Mouse (Mus musculus) heart, embryonic 14.5 days (tissue): ENCODE measurements at regions not wholly inside any gene's neighbourhood (a gene's known extent, or its start where the extent isn't known, plus 50 kb on each side); places are given as distances from the start of the nearest gene placed in this dataset.

ENCODE experiments used
- ATAC-seq: fragments of 200-750 bp; cut with Nextera tagmentation; 2 replicates; pipeline ENCODE4 v1.8.0; 2017; ENCODE audit warnings: low read depth, moderate TSS enrichment; ENCODE audit not compliant: insufficient number of reproducible peaks, insufficient read depth, low FRiP score
- H3K27ac ChIP-seq, 2 experiments: fragments of 200-500 bp in 1 of 2; fragments of 300-500 bp in 1 of 2; sonication (generic) in 1 of 2; replicated peaks in 1 of 2; 2 replicates each; pipeline ENCODE4 v1.5.1; 2012 to 2014; ENCODE audit warnings: low read depth in 2 of 2, low read length in 2 of 2, control low read depth in 1 of 2, mild to moderate bottlenecking in 1 of 2, mixed read lengths in 1 of 2; ENCODE audit not compliant: control insufficient read depth in 1 of 2, insufficient read depth in 1 of 2
- H3K27me3 ChIP-seq: fragments of 300-500 bp; sonication (generic); 2 replicates; pipeline ENCODE4 v1.6.1; 2014; ENCODE audit warnings: mild to moderate bottlenecking, low read length, control low read depth; ENCODE audit not compliant: control insufficient read depth, insufficient read depth
- H3K36me3 ChIP-seq: fragments of 300-500 bp; sonication (generic); 2 replicates; pipeline ENCODE4 v1.6.1; 2014; ENCODE audit warnings: mild to moderate bottlenecking, control low read depth, low read length, mixed read lengths; ENCODE audit not compliant: control insufficient read depth, insufficient read depth
- H3K4me1 ChIP-seq, 2 experiments: fragments of 200-500 bp in 1 of 2; fragments of 300-500 bp in 1 of 2; sonication (generic) in 1 of 2; 2 replicates each; pipeline ENCODE4 v1.6.1; 2012 to 2014; ENCODE audit warnings: low read length in 2 of 2, control low read depth in 1 of 2, mixed read lengths in 1 of 2; ENCODE audit not compliant: control insufficient read depth in 2 of 2, insufficient read depth in 2 of 2
- H3K4me2 ChIP-seq: fragments of 300-500 bp; sonication (generic); 2 replicates; pipeline ENCODE4 v1.6.1; 2014; ENCODE audit warnings: mild to moderate bottlenecking, low read length
- H3K4me3 ChIP-seq, 2 experiments: fragments of 200-500 bp in 1 of 2; fragments of 300-500 bp in 1 of 2; sonication (generic) in 1 of 2; 2 replicates each; pipeline ENCODE4 v1.5.1; 2012 to 2014; ENCODE audit warnings: low read length in 2 of 2, mild to moderate bottlenecking in 2 of 2, control low read depth in 1 of 2, low read depth in 1 of 2, moderate library complexity in 1 of 2; ENCODE audit not compliant: control insufficient read depth in 1 of 2, insufficient read depth in 1 of 2
- H3K9ac ChIP-seq: fragments of 300-500 bp; sonication (generic); 2 replicates; pipeline ENCODE4 v1.6.1; 2014; ENCODE audit warnings: mild to moderate bottlenecking, low read length
- H3K9me3 ChIP-seq: fragments of 300-500 bp; sonication (generic); 2 replicates; pipeline ENCODE4 v1.6.1; 2016; ENCODE audit warnings: low read length, control low read depth; ENCODE audit not compliant: control insufficient read depth
- WGBS: fragments of 180-500 bp; shearing (Covaris S2); extraction: QIAGEN DNeasy Blood & Tissue Kit; methylation state at CpG from one replicate; pipeline ENCODE4 v1.1.7; 2014; 5-methylcytosine and 5-hydroxymethylcytosine counted together

DNA sequence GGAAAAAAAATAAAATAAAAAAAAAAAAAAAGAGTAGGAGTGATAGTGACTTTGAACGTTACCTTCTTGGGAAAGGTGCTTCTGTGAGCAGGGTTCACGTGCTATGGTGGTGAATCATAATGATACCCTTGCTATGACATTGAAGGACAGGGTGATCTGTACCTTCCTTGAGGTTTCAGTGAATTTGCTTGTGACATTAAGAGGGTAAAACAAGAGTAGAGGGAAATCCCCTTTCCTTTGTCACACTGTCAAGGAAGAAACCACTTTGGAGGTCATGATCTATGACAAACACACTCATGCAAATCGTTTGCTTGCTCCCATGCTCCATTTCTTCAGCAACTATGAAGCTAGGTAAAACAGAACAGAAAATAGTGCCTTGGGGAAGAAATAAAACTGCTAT is 623.8 kb upstream of the A1bg start:
- Histone ChIP-seq H3K9me3 (no peaks in the 10 kb centered on the region), H3K4me3 (no peak overlapping the region), H3K27ac (no peak overlapping the region), H3K9ac (no peak overlapping the region), H3K27me3 (no peaks in the 10 kb centered on the region), H3K4me1 (no peaks in the 10 kb centered on the region), H3K36me3 (no peaks in the 10 kb centered on the region), H3K4me2 (no peak overlapping the region)
- 78% methylated on average over 3 of the region's 3 CpGs for WGBS
- no peak for ATAC-seq

DNA sequence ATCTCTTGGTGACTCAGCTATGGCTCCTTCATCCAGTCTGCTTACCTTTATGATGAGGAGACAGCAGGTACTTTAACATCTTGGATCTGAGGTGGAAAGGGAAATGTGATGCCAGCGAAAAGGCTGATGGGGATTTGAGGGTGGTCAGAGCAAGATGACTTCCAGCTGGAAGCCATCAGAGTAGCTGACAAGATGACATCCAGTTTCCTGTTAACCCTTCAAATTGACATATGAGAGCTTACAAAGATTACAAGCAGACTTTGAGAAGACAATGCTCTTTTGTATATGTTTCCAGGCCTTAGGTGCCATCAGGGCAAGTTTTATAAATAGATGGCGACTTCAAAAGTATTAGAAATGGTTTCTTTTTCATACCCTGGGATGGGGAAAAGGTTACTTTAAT is 621.3 kb upstream of the A1bg start:
- no peaks in the 10 kb centered on the region for H3K27me3 ChIP-seq
- H3K4me1 ChIP-seq = no peaks in the 10 kb centered on the region
- no peak overlapping the region for H3K9ac ChIP-seq
- no peak for ATAC-seq
- no peak overlapping the region for H3K4me3 ChIP-seq
- 53% methylated on average over 2 of the region's 2 CpGs for WGBS
- H3K4me2 ChIP-seq = no peak overlapping the region
- H3K27ac ChIP-seq = no peak overlapping the region
- H3K9me3 ChIP-seq = no peaks in the 10 kb centered on the region
- no peaks in the 10 kb centered on the region for H3K36me3 ChIP-seq

DNA sequence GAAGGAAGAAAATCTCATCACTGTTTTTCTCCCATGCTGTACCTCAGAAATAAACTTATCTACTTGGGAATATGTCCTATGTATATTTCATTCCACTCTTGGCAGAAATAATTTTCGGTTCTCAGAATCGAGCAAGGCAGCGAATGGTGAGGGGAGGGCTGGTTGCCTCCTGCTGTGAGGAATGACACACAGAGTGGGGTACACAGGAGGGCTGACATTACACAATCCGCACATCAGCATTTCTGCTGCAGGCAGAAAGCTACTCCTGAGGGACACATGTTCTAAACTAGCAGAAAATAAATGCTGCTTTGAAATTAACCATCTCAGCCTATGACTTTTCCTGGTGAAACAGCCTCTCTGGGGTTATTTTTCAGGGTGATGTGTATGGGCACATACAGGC is 618.8 kb upstream of the A1bg start:
- ATAC-seq = no peak
- no peaks in the 10 kb centered on the region for H3K4me1 ChIP-seq
- no peaks in the 10 kb centered on the region for H3K27me3 ChIP-seq
- H3K9ac ChIP-seq = no peak overlapping the region
- H3K36me3 ChIP-seq = no peaks in the 10 kb centered on the region
- H3K27ac ChIP-seq = no peak overlapping the region
- H3K9me3 ChIP-seq = no peaks in the 10 kb centered on the region
- H3K4me2 ChIP-seq = no peak overlapping the region
- WGBS = 71% methylated on average over 4 of the region's 4 CpGs
- no peak overlapping the region for H3K4me3 ChIP-seq

DNA sequence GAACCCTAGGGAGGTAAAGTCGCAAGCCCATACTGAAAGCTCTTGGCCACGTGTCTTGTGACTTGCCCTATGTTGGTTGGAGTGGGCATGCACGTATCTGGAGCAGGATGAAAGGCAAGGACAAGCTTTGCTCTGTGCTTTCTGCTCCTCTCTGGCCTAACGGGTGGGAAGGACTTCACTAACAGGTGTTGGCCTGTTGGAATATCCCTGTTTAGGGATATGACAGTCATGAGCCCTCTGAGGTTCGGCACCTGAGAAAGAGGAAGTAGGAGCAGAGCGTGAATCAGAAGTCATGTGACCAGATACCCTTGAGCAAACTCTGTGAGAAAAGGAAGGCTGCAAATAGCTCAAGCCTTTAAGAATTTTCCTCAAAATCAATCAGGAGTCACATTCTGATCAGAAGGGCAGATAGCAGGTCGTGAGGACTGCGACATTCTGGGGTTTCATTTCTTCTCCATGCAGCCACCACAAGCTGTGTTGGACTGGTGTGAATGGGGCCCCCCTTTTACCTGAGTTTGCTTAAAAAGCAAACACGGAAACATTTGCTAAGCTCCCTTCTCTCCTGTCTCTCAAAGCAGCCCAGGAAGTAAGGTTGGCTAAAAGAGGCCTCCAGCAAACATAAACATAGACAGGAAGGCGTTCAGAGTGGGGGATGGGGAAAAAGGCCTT is 618.1 kb upstream of the A1bg start:
- 64% methylated on average over 10 of the region's 10 CpGs for WGBS

DNA sequence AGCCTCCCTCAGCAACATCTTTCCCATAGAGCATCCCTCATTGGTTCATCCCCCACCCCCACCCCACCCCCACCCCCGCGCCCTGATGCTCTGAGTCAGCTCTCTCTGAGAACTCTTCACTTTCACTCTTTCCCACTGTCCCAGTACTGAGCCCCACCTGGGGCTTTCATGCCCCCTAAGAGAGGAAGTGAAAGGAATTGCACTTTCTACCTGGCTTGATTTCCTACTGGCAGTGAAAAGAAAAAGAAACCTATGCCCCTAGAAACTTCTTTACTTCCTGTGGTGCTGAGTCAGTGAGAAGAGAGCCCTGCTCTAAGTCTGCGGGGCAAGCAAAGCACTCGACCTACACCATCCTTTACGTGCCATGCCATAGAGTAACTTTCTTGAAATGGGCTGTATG is 616.1 kb upstream of the A1bg start:
- Histone ChIP-seq H3K4me1 (peaks cover 6 to 13% of the 10 kb centered on the region in 2 experiments; a peak in 3 of 4 replicates), H3K27ac (no peak overlapping the region), H3K9me3 (no peaks in the 10 kb centered on the region), H3K4me2 (no peak overlapping the region), H3K27me3 (no peaks in the 10 kb centered on the region), H3K4me3 (no peak overlapping the region), H3K36me3 (no peaks in the 10 kb centered on the region), H3K9ac (no peak overlapping the region)
- no peak for ATAC-seq
- WGBS = 47% methylated on average over 5 of the region's 5 CpGs

More for the DNA sequence above, 618.1 kb upstream of the A1bg start:
- no peaks in the 10 kb centered on the region for H3K36me3 ChIP-seq
- H3K27ac ChIP-seq = no peak overlapping the region
- no peaks in the 10 kb centered on the region for H3K9me3 ChIP-seq
- H3K4me2 ChIP-seq = no peak overlapping the region
- peaks cover 3 to 5% of the 10 kb centered on the region in 2 experiments; a peak in 3 of 4 replicates for H3K4me1 ChIP-seq
- H3K4me3 ChIP-seq = no peak overlapping the region
- no peak for ATAC-seq
- H3K9ac ChIP-seq = no peak overlapping the region
- no peaks in the 10 kb centered on the region for H3K27me3 ChIP-seq

DNA sequence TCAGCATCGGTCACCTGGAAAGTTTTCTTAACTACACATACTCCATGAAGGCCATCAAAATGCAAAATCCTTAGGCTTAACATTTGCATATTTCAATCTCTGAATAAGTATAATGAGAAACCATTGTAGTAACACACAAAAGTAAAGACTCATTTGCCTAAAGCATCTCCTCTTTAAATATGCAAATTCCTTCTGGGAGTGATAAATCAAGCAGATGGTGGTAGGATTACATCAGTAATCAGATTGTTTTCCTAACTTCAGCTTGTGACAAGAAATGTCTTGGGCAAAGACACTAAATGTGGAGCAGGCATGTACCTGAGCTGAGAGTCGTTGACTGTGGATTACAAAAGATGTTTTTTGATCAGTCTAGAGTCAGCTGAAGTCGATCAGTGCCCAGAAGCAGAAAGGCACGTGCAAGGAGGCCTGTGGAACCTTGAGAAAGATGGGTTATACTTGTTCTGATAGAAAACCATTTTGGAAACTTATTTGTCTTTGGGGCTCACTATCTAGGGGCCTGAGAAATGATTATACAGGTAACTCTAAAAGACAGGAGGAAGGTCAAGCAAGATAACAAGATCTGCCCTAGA is 615.5 kb upstream of the A1bg start:
- no peak overlapping the region for H3K4me3 ChIP-seq
- H3K4me1 ChIP-seq = peaks cover 6 to 13% of the 10 kb centered on the region in 2 experiments; a peak in 3 of 4 replicates
- no peaks in the 10 kb centered on the region for H3K27me3 ChIP-seq
- 67% methylated on average over 4 of the region's 4 CpGs for WGBS
- no peak for ATAC-seq
- H3K27ac ChIP-seq = no peak overlapping the region
- H3K9ac ChIP-seq = no peak overlapping the region
- no peaks in the 10 kb centered on the region for H3K36me3 ChIP-seq
- no peak overlapping the region for H3K4me2 ChIP-seq
- no peaks in the 10 kb centered on the region for H3K9me3 ChIP-seq

DNA sequence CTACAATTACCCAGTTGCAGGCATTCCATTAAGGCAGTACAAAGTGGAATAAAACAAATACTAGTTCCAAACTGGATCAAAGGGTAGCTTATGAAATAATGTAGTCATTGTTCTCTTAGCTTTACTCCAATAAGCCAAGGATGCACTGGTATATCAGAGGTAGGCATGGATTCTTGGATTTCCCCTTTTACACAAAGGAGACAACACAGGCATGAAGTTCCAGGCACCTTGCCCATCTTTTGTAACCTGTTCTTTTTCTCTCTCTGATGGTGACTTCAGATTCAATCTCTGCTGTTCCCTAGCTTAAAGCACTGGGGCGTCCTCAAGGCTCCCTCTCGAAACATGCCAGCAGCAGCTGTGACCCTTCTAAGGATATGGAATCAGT is 613.5 kb upstream of the A1bg start:
- H3K4me2 ChIP-seq = no peak overlapping the region

More for the DNA sequence above, 613.5 kb upstream of the A1bg start:
- H3K4me3 ChIP-seq = no peak overlapping the region
- no peaks in the 10 kb centered on the region for H3K27me3 ChIP-seq
- no peaks in the 10 kb centered on the region for H3K9me3 ChIP-seq
- H3K36me3 ChIP-seq = no peaks in the 10 kb centered on the region
- H3K4me1 ChIP-seq = peaks cover 6 to 13% of the 10 kb centered on the region in 2 experiments; a peak in 3 of 4 replicates
- ATAC-seq = no peak
- 73% methylated on average over 2 of the region's 2 CpGs for WGBS
- H3K9ac ChIP-seq = no peak overlapping the region
- no peak overlapping the region for H3K27ac ChIP-seq
